Mouse (Mus musculus) megakaryocyte, embryonic 14.5 days (primary cell): ENCODE data around the gene Oca2. TPM values are rescaled to one million over a fixed set of nuclear protein-coding genes. Genes with fewer than 3 reads are reported as not detected.

Experiments used
- H3K27me3 ChIP-seq: replicated peaks from 2 replicates; pipeline ENCODE3; 2012; ENCODE audit warnings: inconsistent platforms
- H3K36me3 ChIP-seq: replicated peaks from 2 replicates; pipeline ENCODE3; 2012; ENCODE audit warnings: low read length, inconsistent platforms, mixed read lengths
- H3K4me1 ChIP-seq: 2 replicates; pipeline ENCODE4 v1.6.1; 2012; ENCODE audit warnings: inconsistent platforms
- H3K4me3 ChIP-seq: replicated peaks from 2 replicates; pipeline ENCODE3; 2012; ENCODE audit warnings: moderate library complexity, mild to moderate bottlenecking, inconsistent platforms
- H3K9me3 ChIP-seq: 2 replicates; pipeline ENCODE4 v1.6.1; 2012; ENCODE audit warnings: inconsistent platforms
- FLI1 ChIP-seq: IDR thresholded peaks from 2 replicates; pipeline ENCODE4 v1.6.1; 2012; ENCODE audit warnings: low read length, inconsistent platforms, mixed read lengths
- GATA1 ChIP-seq: IDR thresholded peaks from 3 replicates; pipeline ENCODE4 v1.6.1; 2012; ENCODE audit warnings: mixed read lengths, low read length, inconsistent platforms, borderline replicate concordance
- polyA plus RNA-seq: library from polyadenylated mRNA; stranded (reverse); fragments of >175 nt; gene quantifications from 2 replicates; pipeline ENCODE4 v1.2.3, GENCODE M21; 2012; ENCODE audit warnings: low replicate concordance; ENCODE audit not compliant: insufficient read depth

Oca2 gene
- polyA plus RNA-seq, 1 experiment, result not detected

DNA sequence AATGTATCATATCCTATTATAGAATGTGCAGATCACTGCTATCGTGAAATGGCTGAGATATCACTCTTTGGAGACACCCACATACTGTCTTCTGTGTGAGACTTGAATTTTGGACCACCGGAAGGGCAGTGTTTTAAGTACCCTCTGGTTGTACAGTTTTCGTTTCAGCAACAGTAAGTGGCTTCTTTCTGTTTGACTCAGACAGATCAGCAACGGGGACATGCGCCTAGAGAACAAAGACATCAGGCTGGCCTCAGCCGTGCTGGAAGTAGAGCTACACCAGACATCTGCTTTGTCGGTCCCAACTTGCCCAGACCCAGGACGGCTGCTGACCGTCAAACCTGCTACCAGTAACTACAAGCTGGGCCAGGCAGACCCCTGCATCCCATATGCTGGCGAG lies 15.0 kb downstream of the Oca2 start:
- H3K36me3 ChIP-seq, result no peaks in the 10 kb centered on the region
- no peaks in the 10 kb centered on the region for H3K27me3 ChIP-seq
- no peak overlapping the region for H3K4me3 ChIP-seq
- peaks cover 4% of the 10 kb centered on the region for H3K9me3 ChIP-seq
- H3K4me1 ChIP-seq, result no peaks in the 10 kb centered on the region
- TF ChIP-seq FLI1, result no peak
- no peak for TF ChIP-seq GATA1

GRCm38 (mm10) chr7:56257875-56258441 lies 18.4 kb downstream of the Oca2 start:
- Histone ChIP-seq H3K9me3 (no peaks in the 10 kb centered on the region), H3K27me3 (no peaks in the 10 kb centered on the region), H3K4me3 (no peak overlapping the region), H3K36me3 (no peaks in the 10 kb centered on the region), H3K4me1 (no peaks in the 10 kb centered on the region)
- TF ChIP-seq FLI1 (no peak), GATA1 (no peak)

DNA sequence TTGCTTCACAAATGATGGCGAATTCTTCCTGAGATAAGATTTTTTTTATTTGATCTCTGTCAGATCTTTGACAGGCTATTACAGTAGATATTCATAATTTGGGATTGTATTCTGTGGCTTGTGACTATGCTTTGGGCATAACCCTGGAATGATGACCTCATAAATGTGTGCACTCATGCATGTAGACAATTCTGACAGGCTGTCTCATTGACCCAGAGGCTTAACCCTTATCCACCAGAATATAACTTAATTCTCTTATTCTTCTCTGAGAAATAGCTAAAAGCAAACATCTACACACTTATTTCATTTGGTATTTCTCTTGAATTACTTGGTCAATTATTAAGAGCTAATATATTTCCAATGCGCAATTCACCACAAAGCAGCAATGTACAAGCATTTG lies 37.9 kb downstream of the Oca2 start:
- Histone ChIP-seq H3K36me3 (no peaks in the 10 kb centered on the region), H3K9me3 (no peaks in the 10 kb centered on the region), H3K4me1 (no peaks in the 10 kb centered on the region), H3K27me3 (no peaks in the 10 kb centered on the region), H3K4me3 (no peak overlapping the region)
- TF ChIP-seq GATA1 (no peak), FLI1 (no peak)

GRCm38 (mm10) chr7:56291468-56292115 lies 52.0 kb downstream of the Oca2 start:
- TF ChIP-seq FLI1, result no peak
- no peak for TF ChIP-seq GATA1
- Histone ChIP-seq H3K9me3 (peaks cover 9% of the 10 kb centered on the region; the same call in 1 of the 2 replicates), H3K4me1 (no peaks in the 10 kb centered on the region), H3K36me3 (no peaks in the 10 kb centered on the region), H3K27me3 (no peaks in the 10 kb centered on the region), H3K4me3 (no peak overlapping the region)

- H3K27me3 ChIP-seq, result no peaks in the 10 kb centered on the region
- no peaks in the 10 kb centered on the region for H3K4me1 ChIP-seq
- H3K9me3 ChIP-seq, result no peaks in the 10 kb centered on the region
- no peak overlapping the region for H3K4me3 ChIP-seq
- H3K36me3 ChIP-seq, result no peaks in the 10 kb centered on the region
- TF ChIP-seq FLI1, result no peak
- TF ChIP-seq GATA1, result no peak
Measured at GRCm38 (mm10) chr7:56304408-56304807, 64.8 kb downstream of the Oca2 start.

DNA sequence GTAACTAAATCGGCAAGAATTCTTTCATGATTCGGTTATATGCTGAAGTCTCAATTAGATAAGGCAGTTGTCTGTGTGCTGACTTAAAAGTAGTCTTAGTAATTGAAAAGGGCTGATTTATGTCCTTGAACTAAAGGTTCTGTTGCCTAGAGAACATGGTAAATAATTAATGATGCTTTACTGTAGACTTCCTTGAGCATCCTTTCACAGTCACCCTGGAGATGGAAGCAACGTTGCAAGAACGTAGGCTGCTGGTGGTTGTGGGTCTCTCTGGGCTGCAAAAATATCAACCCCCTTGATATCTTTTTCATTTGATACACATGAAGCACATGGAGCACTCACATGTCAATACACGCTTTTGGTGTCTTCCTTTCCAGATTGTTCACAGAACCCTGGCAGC lies 74.8 kb downstream of the Oca2 start:
- Histone ChIP-seq H3K9me3 (no peaks in the 10 kb centered on the region), H3K4me3 (no peak overlapping the region), H3K4me1 (no peaks in the 10 kb centered on the region), H3K36me3 (no peaks in the 10 kb centered on the region), H3K27me3 (no peaks in the 10 kb centered on the region)
- TF ChIP-seq GATA1 (no peak), FLI1 (no peak)

DNA sequence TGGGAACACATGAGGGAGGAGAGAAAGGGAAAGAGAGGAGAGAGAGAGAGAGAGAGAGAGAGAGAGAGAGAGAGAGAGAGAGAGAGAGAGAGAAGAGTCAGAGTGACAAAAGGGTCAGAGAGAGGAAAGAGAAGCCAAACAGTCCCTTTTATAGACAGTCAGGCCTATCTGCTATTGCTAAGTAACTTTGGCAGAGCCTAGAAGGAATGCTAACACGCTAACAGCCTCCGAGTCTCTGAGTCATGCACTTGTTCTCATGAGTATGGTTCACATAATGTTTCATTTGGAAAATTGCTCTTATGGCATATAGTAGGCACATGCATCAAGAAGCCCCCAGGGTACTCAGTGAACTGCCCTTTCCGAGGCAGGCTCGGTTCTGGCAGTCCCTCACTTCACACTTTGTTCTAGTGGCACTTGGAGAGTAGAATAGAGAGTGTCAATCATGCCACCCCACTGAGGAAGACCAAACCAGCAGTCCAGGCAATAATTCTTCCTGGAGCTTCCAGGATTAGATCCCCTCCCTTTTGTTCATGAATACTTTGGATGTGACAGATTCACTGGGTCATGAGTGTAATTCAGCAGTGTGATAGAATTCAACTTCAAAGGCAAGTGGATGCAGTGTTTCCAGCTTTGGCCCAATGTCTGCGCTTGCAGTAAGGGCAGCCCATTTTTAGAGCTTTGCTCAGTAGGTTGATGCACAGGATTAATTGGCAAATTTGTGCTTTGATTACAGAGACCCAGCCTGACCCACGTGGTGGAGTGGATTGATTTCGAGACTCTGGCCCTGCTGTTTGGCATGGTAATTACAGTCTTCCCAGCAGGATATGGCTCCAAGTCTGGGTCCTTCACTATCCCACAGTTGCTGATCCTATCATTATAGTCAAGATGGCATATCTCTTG lies 76.3 kb downstream of the Oca2 start:
- Histone ChIP-seq H3K36me3 (no peaks in the 10 kb centered on the region), H3K4me3 (no peak overlapping the region), H3K4me1 (no peaks in the 10 kb centered on the region), H3K9me3 (no peaks in the 10 kb centered on the region), H3K27me3 (no peaks in the 10 kb centered on the region)
- no peak for TF ChIP-seq FLI1
- no peak for TF ChIP-seq GATA1

- H3K27me3 ChIP-seq, result no peaks in the 10 kb centered on the region
- no peak overlapping the region for H3K4me3 ChIP-seq
- no peak for TF ChIP-seq FLI1
- H3K36me3 ChIP-seq, result no peaks in the 10 kb centered on the region
- H3K4me1 ChIP-seq, result no peaks in the 10 kb centered on the region
- H3K9me3 ChIP-seq, result no peaks in the 10 kb centered on the region
Measured at GRCm38 (mm10) chr7:56327738-56328137, 88.2 kb downstream of the Oca2 start.

DNA sequence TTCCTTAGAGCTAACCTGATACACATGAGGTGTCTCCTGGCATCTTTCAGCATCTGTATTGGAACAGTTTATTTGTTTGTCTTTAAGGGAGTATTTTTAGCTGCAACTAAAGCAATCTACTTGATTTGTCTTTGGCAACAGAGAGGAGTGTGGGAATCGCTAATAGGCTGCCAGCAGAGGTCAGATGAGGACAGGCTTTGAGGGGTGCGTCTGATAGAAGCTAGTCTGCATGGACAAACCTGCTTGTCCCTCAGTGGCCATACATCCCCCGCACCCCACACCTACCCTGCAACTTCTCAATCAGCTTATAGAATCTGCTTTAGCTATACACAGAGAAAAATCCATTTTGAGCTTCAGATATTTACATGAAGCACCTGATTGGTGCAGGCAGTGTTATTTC lies 109.0 kb downstream of the Oca2 start:
- TF ChIP-seq FLI1 (no peak), GATA1 (no peak)
- no peaks in the 10 kb centered on the region for H3K27me3 ChIP-seq
- H3K4me1 ChIP-seq, result no peaks in the 10 kb centered on the region
- H3K9me3 ChIP-seq, result no peaks in the 10 kb centered on the region
- H3K36me3 ChIP-seq, result no peaks in the 10 kb centered on the region
- no peak overlapping the region for H3K4me3 ChIP-seq

GRCm38 (mm10) chr7:56356658-56357342 lies 117.2 kb downstream of the Oca2 start:
- no peak overlapping the region for H3K4me3 ChIP-seq
- no peaks in the 10 kb centered on the region for H3K9me3 ChIP-seq
- no peaks in the 10 kb centered on the region for H3K36me3 ChIP-seq
- no peaks in the 10 kb centered on the region for H3K27me3 ChIP-seq
- TF ChIP-seq FLI1, result no peak
- TF ChIP-seq GATA1, result no peak
- H3K4me1 ChIP-seq, result no peaks in the 10 kb centered on the region
